Mouse (Mus musculus) forebrain, embryonic 15.5 days (tissue): ENCODE data around the gene Pon2. TPM values are rescaled to one million over a fixed set of nuclear protein-coding genes. Genes with fewer than 3 reads are reported as not detected.
A peak's percentile ranks its signal among the peaks of the same experiment; 100 is the strongest.

ENCODE experiments used
- ATAC-seq: fragments of 200-750 bp; cut with Nextera tagmentation; replicated peaks from 2 replicates; pipeline ENCODE4 v1.8.0; 2017; ENCODE audit warnings: mild to moderate bottlenecking, moderate TSS enrichment, moderate library complexity
- H3K27ac ChIP-seq: fragments of 300-500 bp; sonication (generic); replicated peaks from 2 replicates; pipeline ENCODE4 v1.5.1; 2015; ENCODE audit warnings: mild to moderate bottlenecking, inconsistent platforms
- H3K27me3 ChIP-seq: fragments of 300-500 bp; sonication (generic); 2 replicates; pipeline ENCODE4 v1.6.1; 2015; ENCODE audit warnings: inconsistent platforms
- H3K36me3 ChIP-seq: fragments of 300-500 bp; sonication (generic); 2 replicates; pipeline ENCODE4 v1.6.1; 2015; ENCODE audit warnings: mild to moderate bottlenecking, inconsistent platforms
- H3K4me1 ChIP-seq: fragments of 300-500 bp; sonication (generic); 2 replicates; pipeline ENCODE4 v1.6.1; 2015; ENCODE audit warnings: inconsistent platforms
- H3K4me2 ChIP-seq: fragments of 300-500 bp; sonication (generic); replicated peaks from 2 replicates; pipeline ENCODE4 v1.6.1; 2015; ENCODE audit warnings: mild to moderate bottlenecking, inconsistent platforms
- H3K4me3 ChIP-seq: fragments of 300-500 bp; sonication (generic); 2 replicates; pipeline ENCODE4 v1.5.1; 2015; ENCODE audit warnings: mild to moderate bottlenecking, inconsistent platforms
- H3K9ac ChIP-seq: fragments of 300-500 bp; sonication (generic); replicated peaks from 2 replicates; pipeline ENCODE4 v1.6.1; 2015; ENCODE audit warnings: mild to moderate bottlenecking, inconsistent platforms
- H3K9me3 ChIP-seq: fragments of 300-500 bp; sonication (generic); 2 replicates; pipeline ENCODE4 v1.6.1; 2016; ENCODE audit warnings: inconsistent platforms
- WGBS: fragments of 180-500 bp; shearing (Covaris S2); methylation state at CpG from one replicate; pipeline ENCODE4 v1.1.7; 2015; ENCODE audit warnings: mixed read lengths; 5-methylcytosine and 5-hydroxymethylcytosine counted together
- polyA plus RNA-seq: library from polyadenylated mRNA; unstranded; fragments of >200 nt; fragmentation: Nextera tagmentation; extraction: Ambion mirVana; gene quantifications from 2 replicates; pipeline ENCODE4 v1.2.1, GENCODE M21; 2015

Gene Pon2
- polyA plus RNA-seq, 1 experiment from 2014 or later = 21.8 TPM

- no peak overlapping the region for H3K27ac ChIP-seq
- H3K36me3 ChIP-seq = no peaks in the 10 kb centered on the region
- no peaks in the 10 kb centered on the region for H3K9me3 ChIP-seq
- no peak overlapping the region for H3K4me2 ChIP-seq
- 97% methylated on average over 2 of the region's 2 CpGs for WGBS
- H3K4me1 ChIP-seq = peaks cover 4% of the 10 kb centered on the region; the same call in 1 of the 2 replicates
- no peak for ATAC-seq
- H3K9ac ChIP-seq = no peak overlapping the region
- no peaks in the 10 kb centered on the region for H3K27me3 ChIP-seq
- H3K4me3 ChIP-seq = no peak overlapping the region
These were observed 10.9 kb downstream of the Pon2 start for GRCm38 (mm10) chr6:5287392-5287791.

GRCm38 (mm10) chr6:5282418-5282817, 15.8 kb downstream of the Pon2 start:
- 0 out of 2 replicates have a peak, but pooled peaks have one; percentile 43 for ATAC-seq
- H3K36me3 ChIP-seq = no peaks in the 10 kb centered on the region
- no peak overlapping the region for H3K4me3 ChIP-seq
- no peak overlapping the region for H3K4me2 ChIP-seq
- peaks cover 5% of the 10 kb centered on the region; the same call in 1 of the 2 replicates for H3K4me1 ChIP-seq
- H3K9me3 ChIP-seq = no peaks in the 10 kb centered on the region
- WGBS = 48% methylated on average over 7 of the region's 7 CpGs
- no peak overlapping the region for H3K9ac ChIP-seq
- no peaks in the 10 kb centered on the region for H3K27me3 ChIP-seq
- H3K27ac ChIP-seq = no peak overlapping the region

GRCm38 (mm10) chr6:5280576-5281305, 17.5 kb downstream of the Pon2 start:
- Histone ChIP-seq H3K36me3 (no peaks in the 10 kb centered on the region), H3K27ac (no peak overlapping the region), H3K4me1 (peaks cover 5% of the 10 kb centered on the region; the same call in 1 of the 2 replicates), H3K4me3 (no peak overlapping the region), H3K9me3 (no peaks in the 10 kb centered on the region), H3K9ac (no peak overlapping the region), H3K4me2 (no peak overlapping the region), H3K27me3 (no peaks in the 10 kb centered on the region)
- ATAC-seq = no peak
- WGBS = 72% methylated on average over 6 of the region's 6 CpGs

- WGBS = 42% methylated on average over 5 of the region's 5 CpGs
- Histone ChIP-seq H3K27ac (no peak overlapping the region), H3K36me3 (no peaks in the 10 kb centered on the region), H3K9me3 (no peaks in the 10 kb centered on the region), H3K4me1 (peaks cover 5% of the 10 kb centered on the region; the same call in 1 of the 2 replicates), H3K9ac (no peak overlapping the region), H3K27me3 (no peaks in the 10 kb centered on the region), H3K4me3 (no peak overlapping the region), H3K4me2 (no peak overlapping the region)
- no peak for ATAC-seq
These were observed 20.3 kb downstream of the Pon2 start for GRCm38 (mm10) chr6:5277972-5278371.

- no peaks in the 10 kb centered on the region for H3K36me3 ChIP-seq
- no peak overlapping the region for H3K4me3 ChIP-seq
- ATAC-seq = no peak
- no peaks in the 10 kb centered on the region for H3K9me3 ChIP-seq
- H3K27ac ChIP-seq = no peak overlapping the region
- WGBS = 71% methylated on average over 6 of the region's 6 CpGs
- H3K27me3 ChIP-seq = no peaks in the 10 kb centered on the region
- no peak overlapping the region for H3K4me2 ChIP-seq
- no peaks in the 10 kb centered on the region for H3K4me1 ChIP-seq
- no peak overlapping the region for H3K9ac ChIP-seq
These were observed 28.6 kb downstream of the Pon2 start for GRCm38 (mm10) chr6:5269641-5270040.

GRCm38 (mm10) chr6:5264793-5265192, 33.5 kb downstream of the Pon2 start:
- no peaks in the 10 kb centered on the region for H3K27me3 ChIP-seq
- no peak overlapping the region for H3K27ac ChIP-seq
- no peak overlapping the region for H3K4me2 ChIP-seq
- H3K4me1 ChIP-seq = no peaks in the 10 kb centered on the region
- ATAC-seq = no peak
- H3K9me3 ChIP-seq = no peaks in the 10 kb centered on the region
- no peaks in the 10 kb centered on the region for H3K36me3 ChIP-seq
- no peak overlapping the region for H3K4me3 ChIP-seq
- 74% methylated on average over 8 of the region's 8 CpGs for whole genome bisulfite sequencing
- H3K9ac ChIP-seq = no peak overlapping the region

- Histone ChIP-seq H3K9ac (no peak overlapping the region), H3K9me3 (no peaks in the 10 kb centered on the region), H3K27me3 (no peaks in the 10 kb centered on the region), H3K36me3 (no peaks in the 10 kb centered on the region), H3K4me2 (no peak overlapping the region), H3K27ac (no peak overlapping the region), H3K4me1 (no peaks in the 10 kb centered on the region), H3K4me3 (no peak overlapping the region)
- WGBS = 85% methylated on average over 8 of the region's 8 CpGs
- ATAC-seq = no peak
These were observed 34.8 kb downstream of the Pon2 start for GRCm38 (mm10) chr6:5263250-5263999.

- Histone ChIP-seq H3K36me3 (no peaks in the 10 kb centered on the region), H3K27me3 (no peaks in the 10 kb centered on the region), H3K4me1 (no peaks in the 10 kb centered on the region), H3K27ac (no peak overlapping the region), H3K9me3 (no peaks in the 10 kb centered on the region), H3K4me2 (no peak overlapping the region), H3K9ac (no peak overlapping the region), H3K4me3 (no peak overlapping the region)
- ATAC-seq = no peak
- 90% methylated on average over 9 of the region's 10 CpGs for WGBS
These were observed 35.7 kb downstream of the Pon2 start for GRCm38 (mm10) chr6:5262322-5263249.

- no peaks in the 10 kb centered on the region for H3K9me3 ChIP-seq
- H3K4me3 ChIP-seq = peak within 1 kb of the TSS; percentile 23
- H3K27ac ChIP-seq = no peak within 1 kb of the TSS
- H3K9ac ChIP-seq = no peak within 1 kb of the TSS
- no peaks in the 10 kb centered on the region for H3K36me3 ChIP-seq
- H3K4me1 ChIP-seq = peaks cover 11% of the 10 kb centered on the region
- peak within 1 kb of the TSS; percentile 38 for H3K4me2 ChIP-seq
- no peaks in the 10 kb centered on the region for H3K27me3 ChIP-seq
- 12% methylated on average over 16 of the region's 16 CpGs for WGBS
- ATAC-seq = peak; percentile 85
These were observed 42.4 kb downstream of the Pon2 start, which contains the start of gene Pon3 for GRCm38 (mm10) chr6:5255722-5256451. TSS of gene Pon3 (minus strand) at chr6:5256286.

- H3K27ac ChIP-seq = no peak overlapping the region
- no peaks in the 10 kb centered on the region for H3K36me3 ChIP-seq
- H3K9me3 ChIP-seq = no peaks in the 10 kb centered on the region
- no peak overlapping the region for H3K4me2 ChIP-seq
- ATAC-seq = no peak
- H3K27me3 ChIP-seq = no peaks in the 10 kb centered on the region
- 54% methylated on average over 6 of the region's 6 CpGs for WGBS
- H3K4me3 ChIP-seq = no peak overlapping the region
- H3K4me1 ChIP-seq = peaks cover 11% of the 10 kb centered on the region
- no peak overlapping the region for H3K9ac ChIP-seq
These were observed 43.0 kb downstream of the Pon2 start for GRCm38 (mm10) chr6:5255291-5255690.

- ATAC-seq = no peak
- no peak overlapping the region for H3K27ac ChIP-seq
- H3K36me3 ChIP-seq = no peaks in the 10 kb centered on the region
- no peak overlapping the region for H3K4me2 ChIP-seq
- H3K9me3 ChIP-seq = no peaks in the 10 kb centered on the region
- no peaks in the 10 kb centered on the region for H3K27me3 ChIP-seq
- 95% methylated on average over 2 of the region's 2 CpGs for WGBS
- no peak overlapping the region for H3K9ac ChIP-seq
- peaks cover 11% of the 10 kb centered on the region for H3K4me1 ChIP-seq
- no peak overlapping the region for H3K4me3 ChIP-seq
These were observed 43.4 kb downstream of the Pon2 start for GRCm38 (mm10) chr6:5254869-5255268.
